Comparison of ENCODE assay signal across 23 mouse cellular contexts in the genomic region with DNA sequence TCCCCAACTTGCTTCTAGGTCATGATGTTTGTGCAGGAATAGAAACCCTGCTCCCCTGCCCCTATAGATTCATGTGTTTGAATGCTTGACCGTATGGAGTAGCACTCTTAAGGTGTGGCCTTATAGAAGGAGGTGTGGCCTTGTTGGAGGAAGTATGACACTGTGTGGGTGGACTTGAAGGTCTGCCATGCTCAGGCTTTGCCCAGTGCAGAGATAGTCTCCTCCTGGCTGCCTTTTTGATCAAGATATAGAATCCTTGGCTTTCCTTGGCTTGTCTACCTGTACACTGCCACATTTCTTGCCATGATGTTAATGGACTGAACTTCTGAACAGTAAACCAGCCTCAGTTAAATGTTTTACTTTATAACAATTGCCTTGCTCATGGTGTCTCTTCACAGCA. TPM values are rescaled to one million over a fixed set of nuclear protein-coding genes. Genes with fewer than 3 reads are reported as not detected.
"Had no signal": no experiment of that assay in that cellular context is flagged by ENCODE, and none has a peak within 500 bp of the region (broad histone marks: within the 10 kb centered on the region; RNA-seq: fewer than 3 reads in every experiment).

No protein-coding gene starts in this region.

- ATAC-seq: forebrain, embryonic 13.5 days; forebrain, embryonic 14.5 days; forebrain, embryonic 15.5 days; forebrain, embryonic 16.5 days; forebrain, postnatal 0 days had no signal

- DNase-seq: cerebellum, adult 2 months; cerebellum, adult 8-10 months; cerebellum, adult 9-10 months; cerebellum, adult 9-11 months; cerebellum, postnatal 10 days; cerebellum, postnatal 14 days; cerebellum, postnatal 25 days; cerebellum, postnatal 36 days; embryo, embryonic 11 days; forebrain, postnatal 0 days; gastrocnemius, adult 2 months; gastrocnemius, postnatal 10 days; gastrocnemius, postnatal 14 days; gastrocnemius, postnatal 25 days; gastrocnemius, postnatal 36 days; heart, adult 11 months; heart, adult 18-20 months; heart, adult 2 months had no signal

RNA-seq across cellular contexts. Expression of gene Adgb, which starts 8.0 kb away (rescaled TPM):
- total RNA-seq: gastrocnemius, adult 2 months; gastrocnemius, adult 8-10 months; gastrocnemius, postnatal 25 days had no signal
